Mouse (Mus musculus): ENCODE measurements around the gene Rhox2f.
"Not testable (repeated sequence)": the region's sequence is repeated elsewhere in the genome, so short reads cannot be mapped to it uniquely, and the experiment has no call there.

Gene Rhox2f

DNA sequence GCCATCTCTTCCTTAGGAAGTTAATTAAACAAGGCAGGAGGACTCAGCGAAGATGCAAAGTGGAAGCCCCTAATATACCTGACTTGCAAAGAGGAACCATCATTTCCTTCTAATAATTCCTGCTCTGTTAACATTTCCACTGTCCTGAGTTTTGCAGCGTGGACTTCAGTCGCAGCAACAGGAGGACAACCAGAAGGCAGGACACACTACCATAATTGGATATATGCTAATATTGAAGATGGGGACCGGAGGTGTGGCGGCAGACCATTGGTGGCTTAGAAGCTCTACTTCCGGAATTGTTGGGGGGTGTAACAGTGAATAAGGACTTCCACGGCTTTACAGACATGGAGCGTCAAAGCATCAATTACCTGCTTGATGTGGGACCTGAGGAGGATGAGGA, at the start of gene Rhox2f:
Rhox2f (plus strand) TSS at position 301 of the 400 bp plus-strand sequence.
- not testable (repeated sequence) for DNase-seq (ENCODE audit: low spot score)

DNA sequence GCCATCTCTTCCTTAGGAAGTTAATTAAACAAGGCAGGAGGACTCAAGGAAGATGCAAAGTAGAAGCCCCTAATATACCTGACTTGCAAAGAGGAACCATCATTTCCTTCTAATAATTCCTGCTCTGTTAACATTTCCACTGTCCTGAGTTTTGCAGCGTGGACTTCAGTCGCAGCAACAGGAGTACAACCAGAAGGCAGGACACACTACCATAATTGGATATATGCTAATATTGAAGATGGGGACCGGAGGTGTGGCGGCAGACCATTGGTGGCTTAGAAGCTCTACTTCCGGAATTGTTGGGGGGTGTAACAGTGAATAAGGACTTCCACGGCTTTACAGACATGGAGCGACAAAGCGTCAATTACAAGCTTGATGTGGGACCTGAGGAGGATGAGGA, 41.1 kb upstream of the Rhox2f start, which contains the start of gene Rhox2e:
Rhox2e (plus strand) TSS at position 301 of the 400 bp plus-strand sequence.
- not testable (repeated sequence) for DNase-seq (ENCODE audit: low spot score)

DNA sequence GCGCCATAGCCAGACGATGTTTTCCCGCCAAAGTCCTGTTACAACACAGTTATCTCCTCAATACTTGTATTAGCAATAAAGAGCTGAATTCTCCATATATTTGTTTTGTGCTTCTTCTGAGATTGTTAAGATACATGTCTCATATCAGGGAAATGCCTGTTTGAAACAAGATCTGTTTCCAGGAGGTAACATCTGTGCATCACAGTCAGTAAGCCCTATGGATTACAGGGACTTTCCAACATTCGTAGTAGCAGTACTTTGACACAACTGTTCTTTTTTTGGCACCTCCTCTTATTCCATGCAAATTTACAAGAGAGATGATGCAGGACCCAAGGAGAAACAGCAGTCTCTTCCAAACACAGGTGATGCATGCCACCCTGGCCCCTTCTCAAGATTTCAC, 29.5 kb upstream of the Rhox2f start, which contains the start of gene Rhox3e:
Rhox3e (plus strand) TSS at position 301 of the 400 bp plus-strand sequence.
- DNase-seq (ENCODE audit: low spot score): not testable (repeated sequence)

DNA sequence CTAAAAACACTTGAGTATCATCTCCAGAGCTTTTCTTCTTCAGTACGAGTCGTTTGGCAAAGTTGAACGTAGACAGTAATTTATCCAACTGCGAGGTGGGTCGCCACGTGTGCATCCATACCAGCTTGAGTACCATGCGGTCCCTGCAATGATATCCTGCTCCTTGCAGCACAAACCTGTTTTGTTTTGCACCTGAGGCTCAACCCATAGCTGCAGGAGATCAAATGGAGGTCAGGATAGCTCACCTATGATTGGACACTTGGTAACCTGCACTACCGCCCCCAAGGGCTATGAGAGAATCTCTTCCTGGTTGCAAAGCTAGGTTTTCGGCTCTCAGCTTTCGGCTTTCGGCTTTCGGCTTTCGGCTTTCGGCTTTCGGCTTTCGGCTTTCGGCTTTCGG, 14.1 kb upstream of the Rhox2f start, which contains the start of gene Rhox4e:
Rhox4e (plus strand) TSS at position 301 of the 400 bp plus-strand sequence.
- not testable (repeated sequence) for DNase-seq (ENCODE audit: low spot score)

DNA sequence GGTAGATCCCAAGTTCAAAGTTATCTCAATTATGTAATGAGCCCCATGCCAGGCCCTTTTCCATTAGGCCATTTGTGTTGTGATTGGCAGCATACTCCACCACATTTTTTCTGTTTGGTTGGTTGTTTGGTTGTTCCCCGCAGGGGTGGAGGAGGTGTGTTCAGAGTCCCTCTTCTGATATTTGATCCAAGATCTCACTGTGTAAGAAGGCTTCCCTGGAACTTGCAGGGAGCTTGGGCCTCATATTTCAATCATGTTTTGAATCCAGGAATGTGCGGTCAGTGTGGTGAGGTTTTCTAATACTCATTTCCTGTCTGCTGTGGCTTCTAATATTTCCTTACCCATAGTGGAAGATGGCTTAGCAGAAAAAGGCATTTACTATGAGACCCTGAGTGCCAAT, 1.4 kb downstream of the Rhox2f start:
- DNase-seq (ENCODE audit: low spot score): not testable (repeated sequence)

DNA sequence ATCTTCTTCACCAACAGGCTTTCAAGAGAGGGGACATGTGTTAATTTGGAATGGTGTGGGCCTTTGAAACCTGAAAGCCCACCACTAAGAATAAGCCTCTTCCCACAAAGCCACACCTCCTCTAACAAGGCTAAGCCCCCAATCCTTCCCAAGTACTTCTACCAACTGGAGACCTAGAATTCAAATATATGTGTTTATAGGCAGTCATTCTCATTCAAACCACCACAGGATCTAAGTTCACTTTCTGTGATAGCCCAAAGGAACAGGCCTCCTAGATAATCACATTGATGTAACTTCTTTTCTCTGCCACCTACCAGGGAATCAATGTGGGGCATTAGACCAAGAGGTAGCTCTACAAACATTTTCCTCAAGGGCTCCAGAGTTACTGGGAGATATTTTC, 9.5 kb downstream of the Rhox2f start, which contains the start of gene Rhox3f:
Rhox3f (plus strand) TSS at position 301 of the 400 bp plus-strand sequence.
- DNase-seq (ENCODE audit: low spot score): not testable (repeated sequence)

DNA sequence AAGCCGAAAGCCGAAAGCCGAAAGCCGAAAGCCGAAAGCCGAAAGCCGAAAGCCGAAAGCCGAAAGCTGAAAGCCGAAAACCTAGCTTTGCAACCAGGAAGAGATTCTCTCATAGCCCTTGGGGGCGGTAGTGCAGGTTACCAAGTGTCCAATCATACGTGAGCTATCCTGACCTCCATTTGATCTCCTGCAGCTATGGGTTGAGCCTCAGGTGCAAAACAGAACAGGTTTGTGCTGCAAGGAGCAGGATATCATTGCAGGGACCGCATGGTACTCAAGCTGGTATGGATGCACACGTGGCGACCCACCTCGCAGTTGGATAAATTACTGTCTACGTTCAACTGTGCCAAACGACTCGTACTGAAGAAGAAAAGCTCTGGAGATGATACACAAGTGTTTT, 36.4 kb downstream of the Rhox2f start, which contains the start of gene Rhox4f:
Rhox4f (minus strand) TSS at position 101 of the 400 bp plus-strand sequence.
- DNase-seq (ENCODE audit: low spot score): not testable (repeated sequence)

Measured in T-cell, adult 2 months (primary cell).